Mouse (Mus musculus): ENCODE results near the gene Rpn1.

Gene Rpn1

GRCm38 (mm10) chr6:88067722-88068121 lies 16.6 kb upstream of the Rpn1 start:
- DNase-seq: no peak

- no peak for DNase-seq
Observed at GRCm38 (mm10) chr6:88068739-88069138, 15.5 kb upstream of the Rpn1 start.

GRCm38 (mm10) chr6:88070468-88070867 lies 13.8 kb upstream of the Rpn1 start:
- no peak for DNase-seq

GRCm38 (mm10) chr6:88071216-88071615 lies 13.1 kb upstream of the Rpn1 start:
- no peak for DNase-seq

GRCm38 (mm10) chr6:88074752-88075554 lies 9.3 kb upstream of the Rpn1 start:
- DNase-seq: peak; percentile 89

- DNase-seq: no peak
Observed at GRCm38 (mm10) chr6:88075960-88076517, 8.2 kb upstream of the Rpn1 start.

- no peak for DNase-seq
Observed at GRCm38 (mm10) chr6:88083095-88083494, 1.2 kb upstream of the Rpn1 start.

- DNase-seq: no peak
Observed at GRCm38 (mm10) chr6:88083672-88084071, 610 bp upstream of the Rpn1 start.

- DNase-seq: no peak
Observed at GRCm38 (mm10) chr6:88088971-88089370, 4.7 kb downstream of the Rpn1 start.

GRCm38 (mm10) chr6:88095377-88095776 lies 11.1 kb downstream of the Rpn1 start:
- DNase-seq: no peak

GRCm38 (mm10) chr6:88102096-88102495 lies 17.8 kb downstream of the Rpn1 start:
- no peak for DNase-seq

- DNase-seq: peak; percentile 93
Observed at GRCm38 (mm10) chr6:88105783-88106611, 21.7 kb downstream of the Rpn1 start.

GRCm38 (mm10) chr6:88106612-88107123 lies 22.4 kb downstream of the Rpn1 start:
- no peak for DNase-seq

- DNase-seq: no peak
Observed at GRCm38 (mm10) chr6:88107661-88108535, 23.6 kb downstream of the Rpn1 start.

- peak; percentile 65 for DNase-seq
Observed at GRCm38 (mm10) chr6:88113139-88113538, 28.9 kb downstream of the Rpn1 start.

- DNase-seq: no peak
Observed at GRCm38 (mm10) chr6:88114414-88114813, 30.1 kb downstream of the Rpn1 start.

GRCm38 (mm10) chr6:88116347-88117183 lies 32.3 kb downstream of the Rpn1 start:
- peak; percentile 76 for DNase-seq

- no peak for DNase-seq
Observed at GRCm38 (mm10) chr6:88117184-88117575, 32.9 kb downstream of the Rpn1 start.

GRCm38 (mm10) chr6:88119309-88119708 lies 35.0 kb downstream of the Rpn1 start:
- DNase-seq: no peak

GRCm38 (mm10) chr6:88120813-88121212 lies 36.5 kb downstream of the Rpn1 start:
- DNase-seq: no peak

GRCm38 (mm10) chr6:88121781-88122180 lies 37.5 kb downstream of the Rpn1 start:
- DNase-seq: no peak
